Mouse (Mus musculus) fibroblast of lung, adult 2 months (primary cell): ENCODE measurements around the gene Kcnip3.

Source experiments
- DNase-seq: peaks from one replicate; pipeline ENCODE4 v3.0.0-alpha.2; 2011; ENCODE audit warnings: low read depth

Kcnip3 gene

DNA sequence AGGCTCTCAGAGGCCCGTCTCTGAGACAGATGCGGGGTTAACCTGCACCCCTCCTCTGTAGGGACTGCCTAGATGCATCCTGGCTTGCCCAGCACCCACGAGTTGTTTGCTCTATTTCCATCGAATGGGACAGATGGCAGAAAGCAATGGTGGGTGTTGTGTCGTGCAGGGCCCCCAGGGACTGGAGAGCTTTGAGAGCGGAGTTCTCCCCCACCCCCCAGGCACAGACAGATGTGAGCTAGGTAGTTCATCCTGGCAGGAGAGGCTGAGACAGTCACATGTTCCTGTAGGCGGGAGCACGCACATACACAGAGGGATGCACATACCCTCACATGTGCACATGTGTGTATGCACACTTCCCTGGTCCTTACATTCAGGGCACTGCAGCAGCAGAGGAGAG lies 4.8 kb downstream of the Kcnip3 start:
- DNase-seq = no peak

DNA sequence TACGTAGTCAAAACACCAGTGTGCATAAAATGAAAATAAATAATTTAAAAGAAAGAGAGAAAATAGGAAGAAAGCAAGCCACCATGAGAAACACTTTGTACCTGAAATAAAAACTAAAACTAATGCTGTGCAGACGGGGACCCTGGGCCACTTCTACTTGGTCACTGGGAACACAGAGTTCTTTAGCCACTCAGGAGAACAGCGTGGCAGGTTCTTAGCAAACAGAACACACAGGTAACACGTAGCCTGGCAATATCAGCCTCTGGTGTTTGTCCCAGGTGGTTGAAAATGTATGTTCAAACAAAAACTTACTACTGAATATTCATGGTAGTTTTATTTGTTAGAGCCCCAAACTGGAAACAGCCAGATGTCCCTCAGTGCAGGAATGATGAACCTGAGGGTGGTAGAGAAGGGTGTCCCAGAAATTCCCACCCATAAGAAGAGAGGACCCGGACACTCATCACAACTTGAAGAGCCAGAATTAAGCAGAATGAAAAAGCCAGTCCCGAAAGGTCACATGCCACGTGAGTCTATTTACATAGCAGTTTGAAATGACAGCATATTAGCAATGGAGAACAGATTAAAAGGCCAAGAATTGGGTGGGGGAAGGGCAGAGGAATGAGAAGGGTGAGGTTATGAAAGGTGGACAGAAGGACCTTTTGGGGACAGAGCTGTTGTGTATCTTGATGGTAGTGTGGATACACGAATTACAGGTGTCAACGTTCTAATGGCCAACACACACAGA lies 7.3 kb downstream of the Kcnip3 start:
- no peak for DNase-seq

DNA sequence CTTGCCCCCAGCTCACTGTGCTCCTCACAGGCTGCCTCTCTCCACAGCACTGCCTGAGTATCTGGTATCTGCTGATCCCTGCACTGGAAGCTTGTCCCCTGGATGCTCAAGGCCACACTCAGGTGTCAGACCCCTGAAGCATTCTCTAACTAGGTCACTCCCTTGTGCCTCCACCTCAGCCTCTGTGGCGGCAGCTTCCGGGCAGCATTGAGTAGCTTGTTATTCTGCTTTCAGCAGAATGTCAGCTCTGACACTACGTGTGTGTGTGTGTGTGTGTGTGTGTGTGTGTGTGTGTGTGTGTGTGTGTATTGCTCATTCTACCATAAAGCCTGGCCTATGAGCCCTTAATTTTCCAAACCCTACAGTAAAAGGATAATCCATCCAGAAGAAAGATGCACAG lies 8.7 kb downstream of the Kcnip3 start:
- DNase-seq = no peak

DNA sequence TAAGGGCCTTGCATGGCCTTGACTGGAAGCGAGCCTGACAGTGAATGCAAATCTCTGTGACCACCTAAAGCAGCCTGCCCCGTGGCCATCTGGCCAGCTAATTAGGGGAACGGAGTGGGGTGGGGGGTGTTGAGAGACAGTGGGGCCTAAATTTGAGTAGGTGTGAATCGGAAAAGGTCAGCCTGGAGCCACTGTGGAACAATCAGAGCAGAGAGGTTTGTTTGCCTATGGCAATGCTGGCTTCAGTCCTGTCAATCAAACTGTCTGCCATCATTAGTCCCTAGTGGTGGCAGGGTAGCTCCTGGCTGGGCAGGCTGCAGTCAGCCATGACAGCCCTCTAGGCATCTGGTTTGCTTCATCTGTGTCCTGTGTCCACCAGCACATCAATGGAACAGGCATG lies 10.5 kb downstream of the Kcnip3 start:
- no peak for DNase-seq

DNA sequence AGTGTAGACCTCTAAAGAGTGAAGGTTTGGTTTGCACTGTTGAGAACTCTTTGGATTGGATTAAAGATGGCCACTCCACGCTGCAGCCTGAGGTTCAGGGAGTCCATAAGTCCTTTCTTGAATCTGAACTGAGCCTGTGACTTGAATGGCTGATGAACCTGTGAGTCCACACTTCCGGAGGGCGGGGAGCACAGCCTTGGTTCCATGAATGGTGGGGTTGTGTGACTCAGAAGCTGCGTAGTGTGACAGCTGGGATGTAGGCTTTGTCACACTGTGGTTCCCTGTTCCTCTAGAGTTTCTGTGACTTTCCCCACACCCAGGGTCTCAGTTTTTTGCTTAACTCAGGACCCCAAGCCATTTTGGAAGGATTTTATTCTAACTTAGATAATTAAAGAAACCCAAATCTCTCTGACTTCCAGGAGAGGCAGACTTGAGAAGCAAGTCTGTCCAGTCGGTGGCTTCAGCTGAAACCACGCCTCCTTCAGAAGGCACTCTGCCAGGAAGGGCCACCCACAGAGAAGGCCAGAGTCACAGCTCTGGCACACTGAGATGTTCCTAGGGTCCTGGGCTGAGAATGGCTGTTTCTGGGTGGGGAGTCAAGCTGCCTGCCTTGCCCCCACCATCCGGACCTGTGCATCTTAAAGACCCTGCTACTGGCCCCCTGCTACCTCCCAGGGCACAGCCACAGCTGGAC lies 13.8 kb downstream of the Kcnip3 start:
- DNase-seq = no peak

DNA sequence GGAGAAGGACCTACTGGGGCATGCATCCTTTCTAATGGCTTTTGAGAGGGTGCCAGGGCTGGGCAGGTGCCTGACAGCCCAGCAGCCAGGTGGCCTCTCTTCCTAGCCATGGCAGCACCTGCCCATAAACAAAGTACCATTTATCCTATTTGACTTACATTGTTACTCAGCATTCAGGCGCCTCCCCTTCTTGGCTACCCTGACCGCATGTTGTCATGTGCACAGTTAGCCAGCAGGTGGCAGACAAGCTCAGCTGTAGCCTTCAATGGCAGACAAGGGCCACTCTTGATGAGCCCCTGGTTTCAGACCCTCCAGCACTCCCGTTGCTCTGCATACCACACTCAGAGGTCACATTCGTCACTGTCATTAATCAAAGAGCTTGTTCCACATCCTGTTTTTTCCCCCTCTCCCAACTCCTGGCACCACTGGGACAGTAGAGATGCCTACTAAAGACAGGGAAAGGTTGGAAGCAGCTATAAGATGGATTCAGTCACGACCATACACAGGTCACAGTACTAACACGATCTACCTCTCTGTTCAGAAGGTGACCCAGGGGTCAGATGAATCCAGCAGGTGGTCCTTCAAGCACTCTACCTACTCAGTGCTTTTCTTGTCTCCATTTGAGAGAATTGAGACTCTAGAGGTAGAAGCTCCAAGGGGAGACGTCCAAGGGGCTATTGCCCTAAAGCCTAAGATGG lies 14.7 kb downstream of the Kcnip3 start:
- peak; percentile 38 for DNase-seq

DNA sequence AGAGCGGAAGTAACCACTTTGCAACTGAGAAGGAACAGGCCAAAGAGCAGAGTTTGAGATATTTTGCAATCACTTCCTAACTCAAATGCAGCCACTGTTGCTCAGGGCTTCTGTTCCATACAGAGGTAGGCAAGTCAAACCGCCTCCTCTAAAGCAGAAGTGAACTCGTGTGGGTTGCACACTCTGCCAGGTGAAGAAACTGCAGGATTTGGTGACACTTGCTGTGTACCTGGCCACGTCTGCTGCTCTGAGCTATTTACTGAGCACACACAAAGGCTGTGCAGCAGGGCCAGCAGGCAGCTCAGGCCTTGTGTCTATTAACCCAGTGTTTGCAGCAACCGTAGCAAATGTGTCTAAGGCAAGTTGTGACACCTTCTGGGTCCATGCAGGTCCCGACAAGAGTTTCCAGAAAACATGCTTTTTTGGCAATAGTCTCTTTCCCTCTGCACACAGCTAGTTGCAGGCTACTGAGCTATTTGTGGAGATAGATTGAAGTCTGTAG lies 15.7 kb downstream of the Kcnip3 start:
- no peak for DNase-seq

DNA sequence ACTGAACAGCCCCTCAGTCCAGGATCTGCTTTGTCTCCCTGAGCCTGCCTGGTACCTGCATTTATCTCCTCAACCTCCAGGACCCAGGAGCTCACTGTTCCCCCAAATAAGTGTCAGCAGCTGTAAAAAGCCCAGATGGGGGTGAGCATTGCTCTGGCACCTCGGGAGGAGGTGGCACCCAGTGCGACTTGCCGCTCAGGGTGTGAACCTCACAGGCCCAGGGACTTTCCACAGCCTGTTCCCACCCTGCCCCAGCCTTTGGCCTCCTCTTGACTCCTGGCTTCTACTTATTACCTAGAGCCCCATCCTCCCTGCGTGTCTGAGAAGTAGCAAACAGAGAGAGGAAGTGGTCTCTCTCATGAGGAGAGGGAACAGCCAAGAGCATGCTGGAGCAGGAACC lies 16.7 kb downstream of the Kcnip3 start:
- no peak for DNase-seq

DNA sequence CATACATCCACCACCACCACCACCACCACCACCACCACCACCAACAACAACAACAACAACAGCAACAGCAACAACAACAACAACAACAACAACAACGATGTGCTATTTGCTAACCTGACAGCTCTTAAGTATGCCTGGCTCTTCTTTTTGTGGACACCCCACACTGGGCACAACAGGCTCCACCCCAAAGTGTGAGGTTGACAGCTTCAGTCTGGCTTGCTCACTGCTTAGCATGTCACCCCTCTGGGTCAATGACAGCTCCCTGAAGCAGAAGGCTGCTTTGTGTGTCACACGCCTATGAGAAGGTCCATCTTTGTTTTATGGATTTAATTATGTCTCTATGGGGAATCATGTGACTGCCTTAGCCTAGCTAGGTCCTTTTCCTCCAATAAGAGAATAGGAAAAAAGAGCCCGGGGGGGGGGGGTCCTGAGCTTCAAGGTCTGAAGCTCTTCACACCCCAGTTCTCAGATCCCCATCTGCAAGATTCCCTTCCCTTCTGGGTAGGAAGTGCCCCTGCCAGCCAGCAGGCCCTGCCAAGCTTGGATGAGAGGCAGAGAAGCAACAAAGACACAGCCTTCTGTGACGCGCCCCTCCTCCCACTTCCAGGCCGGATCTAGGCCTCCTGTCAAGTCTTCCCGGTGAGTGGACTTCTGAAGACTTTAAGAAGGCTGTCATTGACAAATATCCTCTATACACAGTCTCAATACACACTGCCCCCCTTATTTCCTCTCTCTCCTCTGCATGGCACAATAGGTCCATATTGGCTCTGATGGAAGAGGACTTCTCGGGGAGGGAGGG lies 17.9 kb downstream of the Kcnip3 start:
- DNase-seq = no peak

DNA sequence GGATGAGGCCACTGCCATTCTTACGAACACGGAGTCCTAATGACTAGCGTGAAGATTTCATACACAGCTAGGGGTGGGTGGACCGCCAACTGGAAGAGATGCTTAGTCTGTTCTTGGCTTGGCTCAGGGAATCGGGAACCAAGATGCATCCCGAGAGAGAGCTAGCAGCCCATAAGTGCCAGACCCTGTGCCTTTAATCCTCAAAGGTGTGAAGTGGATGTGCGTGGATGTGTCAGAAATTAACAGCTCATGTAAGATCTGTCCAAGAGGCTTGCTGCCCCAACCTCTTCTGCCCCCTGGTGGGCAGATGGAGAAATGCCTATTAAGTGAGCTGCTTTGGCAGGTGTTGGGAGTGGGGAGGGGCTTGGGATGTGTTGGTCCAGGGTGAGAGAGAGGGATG lies 20.8 kb downstream of the Kcnip3 start:
- no peak for DNase-seq

DNA sequence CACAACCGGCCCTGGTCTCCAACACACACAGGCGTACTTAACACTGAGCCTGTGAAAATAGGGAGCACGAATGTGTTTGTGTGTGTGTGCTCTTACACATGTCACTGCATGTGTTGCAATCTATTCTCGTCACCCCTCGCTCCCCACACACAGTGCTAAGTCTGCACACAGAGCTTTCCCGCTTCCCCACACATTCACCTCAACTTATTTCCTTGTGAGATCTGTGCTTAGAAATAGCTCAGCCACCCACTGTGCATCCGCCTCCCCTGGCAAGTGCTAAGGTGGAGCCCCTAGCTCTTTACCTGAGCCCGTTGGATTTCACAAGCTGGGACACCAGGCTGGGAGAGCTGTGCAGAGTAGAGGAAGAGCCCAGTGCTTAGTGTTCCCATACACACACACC lies 23.1 kb downstream of the Kcnip3 start:
- DNase-seq = no peak

DNA sequence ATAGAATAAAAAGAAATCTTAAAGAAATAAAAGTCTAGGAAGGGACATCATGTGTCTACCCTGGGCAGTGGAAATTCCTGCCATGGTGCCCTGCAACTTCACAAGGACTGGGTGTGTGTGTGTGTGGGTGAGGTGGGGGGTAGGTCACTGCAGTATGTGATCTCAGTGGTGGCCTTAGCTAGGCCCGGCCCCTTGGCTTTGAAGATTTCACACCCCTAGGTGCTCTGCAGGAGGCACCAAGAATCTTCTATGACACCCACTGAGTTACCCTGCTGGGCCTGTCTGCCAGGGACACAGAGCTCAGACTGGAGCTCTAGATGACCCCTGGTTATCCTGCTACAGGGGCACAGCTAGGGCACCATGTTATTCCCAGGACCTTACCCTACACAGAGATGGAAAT lies 25.6 kb downstream of the Kcnip3 start:
- DNase-seq = no peak

DNA sequence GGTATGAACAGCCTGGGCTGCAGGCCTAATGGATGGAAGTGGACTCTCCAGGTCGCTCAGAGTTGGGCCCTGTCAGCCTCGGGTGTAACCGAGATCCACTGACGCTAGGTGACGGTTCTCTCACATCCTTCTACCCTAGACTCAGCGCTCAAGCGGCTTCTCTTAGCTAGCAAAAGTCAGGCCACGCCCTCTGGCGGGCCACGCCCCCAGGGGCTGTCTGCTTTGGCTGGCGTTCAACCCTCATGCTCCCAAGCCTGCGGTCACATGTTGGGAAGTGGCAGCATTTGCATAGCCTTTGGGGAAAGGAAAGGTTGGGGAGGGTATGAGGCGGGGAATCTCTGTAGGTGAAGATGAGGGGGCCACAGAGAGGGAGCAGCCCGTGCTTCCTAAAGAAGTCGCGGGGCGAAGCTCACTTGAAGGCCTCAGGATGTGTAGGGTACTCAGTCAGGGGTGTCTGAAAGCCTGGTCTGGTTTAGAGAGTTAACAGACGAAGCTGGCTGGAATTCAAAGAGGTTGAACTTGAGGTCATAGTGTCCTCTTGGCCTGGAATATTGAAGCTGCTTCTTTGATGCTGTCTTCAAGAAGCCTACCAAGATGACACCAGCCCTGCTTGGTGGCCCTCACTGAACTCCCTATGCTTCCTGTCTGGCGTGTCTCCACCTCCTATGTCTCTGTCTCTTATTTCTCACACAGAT lies 37.3 kb downstream of the Kcnip3 start:
- no peak for DNase-seq

DNA sequence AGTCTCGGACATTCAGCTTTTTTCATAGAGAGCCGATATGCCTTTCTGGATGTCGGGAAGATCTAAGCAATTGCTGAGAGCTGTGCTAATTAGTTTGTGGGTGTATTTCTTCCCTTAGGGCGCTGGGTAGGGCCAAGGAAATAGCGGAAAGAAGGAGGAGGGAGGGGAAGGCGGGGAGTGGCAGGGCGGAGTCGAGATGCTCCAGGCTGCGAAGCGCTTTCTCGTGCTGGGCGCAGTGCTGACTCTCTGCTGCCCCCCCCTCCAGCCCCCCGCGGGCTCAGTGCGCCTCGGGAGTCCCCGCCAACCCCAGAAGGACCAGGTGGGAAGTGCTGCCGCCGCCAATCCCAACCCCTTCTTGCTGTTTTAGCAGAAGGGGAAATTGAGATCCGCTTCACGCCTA lies 38.9 kb downstream of the Kcnip3 start:
- DNase-seq = no peak

DNA sequence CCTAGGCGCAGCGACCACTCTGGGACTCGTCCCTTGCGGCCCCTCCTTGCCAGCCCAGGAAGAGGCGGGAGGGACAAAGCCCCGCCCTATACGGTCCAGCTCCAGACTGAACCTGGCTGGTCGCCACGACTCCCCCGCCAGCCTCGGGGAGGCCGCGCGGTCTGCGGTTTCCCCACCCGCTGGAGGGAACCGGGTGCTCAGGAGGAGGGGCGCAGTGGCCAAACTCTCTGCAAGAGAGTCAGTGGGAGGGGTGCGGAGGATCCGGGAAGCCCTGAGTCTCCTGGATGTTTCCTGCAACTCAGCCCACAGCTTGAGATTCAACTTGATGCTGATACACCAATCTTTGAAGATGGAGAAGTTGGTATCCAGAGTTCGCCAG lies 39.4 kb downstream of the Kcnip3 start:
- peak; percentile 29 for DNase-seq

DNA sequence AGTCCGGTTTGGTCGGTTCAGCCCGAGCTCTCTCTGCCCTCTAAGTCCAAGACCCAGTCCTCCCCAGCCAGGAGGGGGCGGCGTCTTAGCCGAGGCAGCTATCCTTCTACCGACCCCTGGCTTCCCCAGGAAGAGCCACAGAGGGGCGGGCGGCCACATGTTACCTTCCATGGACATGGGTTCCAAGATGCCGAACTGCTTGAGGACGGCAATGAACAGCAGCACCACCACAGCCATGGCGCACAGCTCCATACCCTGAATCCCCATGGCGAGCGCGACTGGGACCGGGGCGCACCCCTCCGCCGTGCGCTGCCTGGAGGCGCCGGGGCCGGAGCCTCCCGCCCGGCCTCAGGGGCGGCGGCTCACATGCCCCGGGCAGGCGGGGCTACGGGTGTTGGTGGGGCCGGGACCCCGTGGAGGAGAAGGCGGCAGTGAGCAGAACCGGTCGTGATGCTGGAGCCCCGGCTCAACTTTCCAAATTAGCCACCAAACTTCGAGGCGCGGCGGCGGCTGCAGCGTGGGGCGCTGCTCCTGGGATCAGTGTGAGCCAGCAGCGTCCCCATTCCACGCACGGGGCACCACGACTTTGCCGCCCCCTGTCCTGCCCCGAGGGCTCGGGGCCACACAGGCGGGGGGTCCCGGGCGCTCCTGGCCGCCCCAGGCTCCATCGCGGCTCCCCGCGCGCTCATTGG lies 39.9 kb downstream of the Kcnip3 start:
- no peak for DNase-seq

DNA sequence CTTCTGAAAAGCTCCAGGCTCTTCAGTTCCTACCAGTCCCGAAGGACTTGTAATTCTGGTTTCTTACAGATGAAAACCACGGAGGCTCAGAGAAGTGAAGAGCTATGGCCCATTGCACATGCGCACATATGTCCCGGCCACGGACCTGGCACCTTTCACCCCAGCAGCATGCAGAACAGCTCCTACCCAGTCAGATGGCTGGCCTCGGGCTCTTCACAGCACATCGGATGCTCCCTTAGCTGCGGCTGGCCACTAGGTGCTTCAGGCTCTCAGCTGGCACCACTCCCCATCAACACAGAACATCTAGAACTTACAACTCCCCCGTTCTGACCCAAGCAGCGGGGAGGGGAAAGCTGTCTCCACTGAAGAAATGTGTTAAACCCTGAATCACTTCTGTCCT lies 42.1 kb downstream of the Kcnip3 start:
- no peak for DNase-seq

DNA sequence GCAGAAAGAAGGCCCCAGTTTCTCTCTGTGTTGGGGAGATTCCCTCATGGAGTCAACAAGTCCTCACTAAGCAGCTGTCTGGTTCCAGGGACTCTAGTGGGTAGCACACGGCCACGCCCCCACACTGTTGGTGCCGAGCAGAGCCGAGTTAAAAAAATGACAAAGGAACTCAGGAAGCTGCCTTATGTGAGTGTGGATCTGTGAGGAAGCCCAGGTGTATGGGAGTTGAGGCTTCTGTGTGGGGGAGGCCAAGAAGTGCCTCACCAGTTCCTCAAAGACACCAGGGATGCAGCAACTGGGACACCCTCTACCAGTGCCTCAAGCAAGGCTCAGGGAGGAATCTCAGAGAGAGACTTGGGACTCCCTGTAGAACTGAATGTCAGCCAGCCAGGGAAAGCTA lies 42.7 kb downstream of the Kcnip3 start:
- no peak for DNase-seq

DNA sequence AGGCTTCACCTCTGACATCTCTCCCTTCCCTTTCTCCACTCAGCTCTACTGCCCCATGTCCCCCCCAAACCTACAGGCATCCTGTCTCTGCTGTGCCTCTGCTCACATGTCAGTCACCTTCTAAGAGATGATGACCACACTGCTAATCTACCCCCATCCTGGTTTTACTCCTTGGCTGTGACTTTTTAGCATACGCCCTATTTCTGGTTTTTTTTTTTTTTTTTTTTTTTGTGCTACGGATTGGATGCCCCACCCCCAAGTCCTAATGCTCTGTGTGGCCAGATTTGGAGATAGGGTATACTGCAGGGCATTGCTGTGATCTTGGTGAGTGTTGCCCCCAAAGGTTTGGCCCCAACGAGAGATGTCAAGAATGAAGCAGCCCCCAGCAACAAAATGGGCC lies 49.6 kb downstream of the Kcnip3 start:
- DNase-seq = no peak

DNA sequence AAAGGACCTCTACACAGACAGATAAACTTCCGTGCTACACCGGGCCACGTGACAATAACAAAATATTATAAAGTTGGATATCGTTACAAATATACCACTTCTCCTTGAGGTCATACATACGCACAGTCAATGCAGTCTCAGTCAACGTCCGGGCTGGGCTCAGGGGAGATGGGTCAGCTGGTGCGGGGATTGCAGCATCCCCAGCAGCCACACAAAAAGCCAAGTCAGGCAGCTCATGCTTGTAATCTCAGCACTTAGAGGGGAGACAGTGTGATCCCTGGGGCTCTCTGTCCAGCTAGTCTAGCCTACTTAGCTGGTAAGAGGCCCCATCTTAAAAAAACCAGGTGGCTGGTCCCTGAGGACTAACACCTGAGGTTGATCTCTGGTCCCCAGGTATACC lies 50.6 kb downstream of the Kcnip3 start:
- DNase-seq = no peak

DNA sequence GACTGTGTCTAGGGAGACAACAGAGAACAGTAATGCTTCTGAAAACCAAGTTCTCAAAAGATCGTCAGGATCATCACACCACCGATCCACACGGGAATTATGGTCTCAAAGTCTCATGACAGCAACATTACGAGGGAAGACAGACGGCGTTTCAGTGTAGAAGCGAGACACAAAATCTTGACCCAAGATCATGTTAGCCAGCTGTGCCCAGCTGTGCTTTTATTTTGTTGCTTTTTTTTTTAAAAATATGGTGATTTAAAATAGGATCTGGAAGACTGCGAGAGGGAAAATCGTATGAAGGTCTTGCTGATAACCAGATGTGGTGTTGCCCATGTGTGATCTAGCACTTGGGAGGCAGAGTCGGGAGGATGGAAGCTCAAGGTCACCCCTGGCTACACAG lies 51.2 kb downstream of the Kcnip3 start:
- no peak for DNase-seq
